Mouse (Mus musculus) heart, adult 2 months (tissue): ENCODE results near the gene Fbxw2. TPM values are rescaled to one million over a fixed set of nuclear protein-coding genes. Genes with fewer than 3 reads are reported as not detected.

ENCODE experiments used
- DNase-seq, 2 experiments: peaks; one replicate each; pipeline ENCODE4 v3.0.0; 2021
- H3K27ac ChIP-seq: fragments of 200-600 bp; 2 replicates; pipeline ENCODE4 v1.8.1; 2022
- H3K27me3 ChIP-seq: fragments of 200-500 bp; 2 replicates; pipeline ENCODE4 v1.6.1; 2012; ENCODE audit warnings: mild to moderate bottlenecking, low read length, inconsistent platforms, mixed read lengths; ENCODE audit not compliant: control insufficient read depth, insufficient read depth
- H3K36me3 ChIP-seq: fragments of 200-500 bp; 2 replicates; pipeline ENCODE4 v1.6.1; 2012; ENCODE audit warnings: low read length, inconsistent platforms; ENCODE audit not compliant: control insufficient read depth, insufficient read depth
- H3K4me1 ChIP-seq: fragments of 200-500 bp; 2 replicates; pipeline ENCODE4 v1.6.1; 2011; ENCODE audit warnings: low read length; ENCODE audit not compliant: control insufficient read depth, insufficient read depth
- H3K4me3 ChIP-seq: fragments of 200-600 bp; 2 replicates; pipeline ENCODE4 v1.8.1; 2022
- H3K79me2 ChIP-seq: fragments of 200-500 bp; replicated peaks from 2 replicates; pipeline ENCODE4 v1.6.1; 2012; ENCODE audit warnings: mild to moderate bottlenecking, inconsistent platforms, low read length, moderate library complexity, mixed read lengths; ENCODE audit not compliant: control insufficient read depth, insufficient read depth
- H3K9ac ChIP-seq: fragments of 200-500 bp; 2 replicates; pipeline ENCODE4 v1.6.1; 2012; ENCODE audit warnings: low read depth, mild to moderate bottlenecking, control low read depth, inconsistent platforms, low read length, mixed read lengths
- CTCF ChIP-seq: fragments of 200-600 bp; IDR thresholded peaks from 2 replicates; pipeline ENCODE4 v1.8.1; 2022; ENCODE audit warnings: antibody characterized with exemption, mild to moderate bottlenecking, moderate library complexity
- EP300 ChIP-seq: fragments of 200-500 bp; IDR thresholded peaks from 2 replicates; pipeline ENCODE4 v1.6.1; 2011; ENCODE audit warnings: low read depth, low read length, control low read depth; ENCODE audit not compliant: insufficient read depth
- POLR2A ChIP-seq: fragments of 200-500 bp; IDR thresholded peaks from 2 replicates; pipeline ENCODE4 v1.6.1; 2011; ENCODE audit warnings: mild to moderate bottlenecking, low read depth, low read length, control low read depth; ENCODE audit not compliant: insufficient read depth
- WGBS: fragments of 180-500 bp; shearing (Covaris S2); methylation state at CpG from one replicate; pipeline ENCODE4 v1.1.7; 2018; 5-methylcytosine and 5-hydroxymethylcytosine counted together
- intact Hi-C: fragments of 180-260 bp; cut with DNase I; formaldehyde crosslinking; loops from one replicate; pipeline ENCODE4 v1.15.1; 2025
- polyA plus RNA-seq: library from polyadenylated mRNA; depleted of rRNA; stranded (reverse); fragments of >200 nt; gene quantifications from 2 replicates; pipeline ENCODE4 v1.2.3, GENCODE M21; 2012; rRNA removed
- total RNA-seq, 2 experiments: library from RNA; stranded (reverse); gene quantifications; 2 replicates each; pipeline ENCODE4 v1.2.3; 2021

The Fbxw2 gene
- total and polyA plus RNA-seq, 3 experiments, result 29.5 to 45.3 (median 40.2) TPM

- peak within 1 kb of the TSS; percentile 94 for H3K27ac ChIP-seq
- peaks cover 2% of the 10 kb centered on the region for H3K4me1 ChIP-seq
- intact Hi-C loops, result loop anchor here (1.0 kb wide), 1 partner anchor 18 kb away; no protein-coding TSS in a partner anchor
- peaks cover 2% of the 10 kb centered on the region; the same call in 1 of the 2 replicates for H3K79me2 ChIP-seq
- H3K27me3 ChIP-seq, result no peaks in the 10 kb centered on the region
- DNase-seq, result peak; percentile 22 to 35
- 1% methylated on average over 14 of the region's 14 CpGs for WGBS
- peak within 1 kb of the TSS; percentile 79 for H3K4me3 ChIP-seq
- H3K9ac ChIP-seq, result peak within 1 kb of the TSS; percentile 100
- no peak for TF ChIP-seq EP300
- no peak for TF ChIP-seq CTCF
- TF ChIP-seq POLR2A, result no peak
- H3K36me3 ChIP-seq, result peaks cover 7% of the 10 kb centered on the region
Measured at GRCm38 (mm10) chr2:34754551-34755358, 71.4 kb downstream of the Fbxw2 start, which contains the start of gene Gapvd1. Gene Gapvd1, minus strand, starts transcription at chr2:34755232.

Other genes with a start within 250 kb of the Fbxw2 start
- gene Gapvd1, start 71.1 kb downstream of the Fbxw2 start, total RNA-seq, result 10 to 100 TPM; 35.5 to 36.7 TPM
- 10.2 and 17.7 TPM in 2 replicates for gene Gapvd1, start 71.1 kb downstream of the Fbxw2 start, polyA plus RNA-seq
- 100 to 1,000 TPM; 752 to 818 TPM for gene Hspa5, start 54.3 kb downstream of the Fbxw2 start, total RNA-seq
- 427 and 503 TPM in 2 replicates for gene Hspa5, start 54.3 kb downstream of the Fbxw2 start, polyA plus RNA-seq
- gene Rabepk, start 26.4 kb downstream of the Fbxw2 start, total RNA-seq, result 10 to 100 TPM; 12.1 to 13.3 TPM
- gene Rabepk, start 26.4 kb downstream of the Fbxw2 start, polyA plus RNA-seq, result 19.3 and 23.4 TPM in 2 replicates
- not detected for gene Gm34653, start 6.7 kb upstream of the Fbxw2 start, total RNA-seq
- gene Gm34653, start 6.7 kb upstream of the Fbxw2 start, polyA plus RNA-seq, result not detected in 2 replicates
- gene Cutal, start 48.1 kb upstream of the Fbxw2 start, total RNA-seq, result under 1 TPM; 0.37 to 0.61 TPM
- gene Cutal, start 48.1 kb upstream of the Fbxw2 start, polyA plus RNA-seq, result 1.7 and 2.9 TPM in 2 replicates
- gene Psmd5, start 48.7 kb upstream of the Fbxw2 start, total RNA-seq, result 10 to 100 TPM; 11.3 to 12.9 TPM
- gene Psmd5, start 48.7 kb upstream of the Fbxw2 start, polyA plus RNA-seq, result 8.1 and 13.8 TPM in 2 replicates
- 1 to 10 TPM in 1 of 2 experiments, under 1 TPM in 1; 0.76 to 1.1 TPM for gene Phf19, start 87.7 kb upstream of the Fbxw2 start, total RNA-seq
- gene Phf19, start 87.7 kb upstream of the Fbxw2 start, polyA plus RNA-seq, result 0.80 and 0.91 TPM in 2 replicates
- 1 to 10 TPM; 1.2 TPM for gene Traf1, start 135.5 kb upstream of the Fbxw2 start, total RNA-seq
- gene Traf1, start 135.5 kb upstream of the Fbxw2 start, polyA plus RNA-seq, result 2.0 and 2.5 TPM in 2 replicates
- not detected for gene Hc, start 235.1 kb upstream of the Fbxw2 start, total RNA-seq
- 0.06 and 0.26 TPM in 2 replicates for gene Hc, start 235.1 kb upstream of the Fbxw2 start, polyA plus RNA-seq